Mouse (Mus musculus) kidney, adult 2 months (tissue): ENCODE data around the gene Cdadc1.

Source experiments
- CTCF ChIP-seq: fragments of 200-500 bp; conservative IDR thresholded peaks from 2 replicates; pipeline ENCODE4 v1.5.1; 2011; ENCODE audit warnings: low read depth, mild to moderate bottlenecking, control low read depth, low read length, moderate library complexity, mixed read lengths; ENCODE audit not compliant: insufficient read depth, insufficient read length
- POLR2A ChIP-seq: fragments of 200-500 bp; IDR thresholded peaks from one replicate; pipeline ENCODE4 v1.6.1; 2011; ENCODE audit warnings: low read depth, low read length, control low read depth

- TF ChIP-seq CTCF (no peak), POLR2A (no peak)
These were observed 47.1 kb upstream of the Cdadc1 start for GRCm38 (mm10) chr14:59644896-59645295.
